Mouse (Mus musculus) neural tube, embryonic 13.5 days (tissue): ENCODE measurements around the gene Ppp1r3a. TPM values are rescaled to one million over a fixed set of nuclear protein-coding genes. Genes with fewer than 3 reads are reported as not detected.
"Not testable (repeated sequence)": the region's sequence is repeated elsewhere in the genome, so short reads cannot be mapped to it uniquely, and the experiment has no call there.

ENCODE experiments used
- ATAC-seq: fragments of 200-750 bp; cut with Nextera tagmentation; 2 replicates; pipeline ENCODE4 v1.8.0; 2017; ENCODE audit warnings: low read depth, mild to moderate bottlenecking, moderate TSS enrichment, moderate library complexity
- H3K27ac ChIP-seq: fragments of 300-500 bp; sonication (generic); replicated peaks from 2 replicates; pipeline ENCODE4 v1.5.1; 2015; ENCODE audit warnings: moderate library complexity, mild to moderate bottlenecking, inconsistent platforms
- H3K27me3 ChIP-seq: fragments of 300-500 bp; sonication (generic); 2 replicates; pipeline ENCODE4 v1.6.1; 2015; ENCODE audit warnings: mild to moderate bottlenecking, inconsistent platforms
- H3K36me3 ChIP-seq: fragments of 300-500 bp; sonication (generic); 2 replicates; pipeline ENCODE4 v1.6.1; 2015; ENCODE audit warnings: mild to moderate bottlenecking, inconsistent platforms
- H3K4me1 ChIP-seq: fragments of 300-500 bp; sonication (generic); replicated peaks from 2 replicates; pipeline ENCODE4 v1.6.1; 2015; ENCODE audit warnings: inconsistent platforms
- H3K4me2 ChIP-seq: fragments of 300-500 bp; sonication (generic); 2 replicates; pipeline ENCODE4 v1.6.1; 2015; ENCODE audit warnings: inconsistent platforms, mild to moderate bottlenecking, moderate library complexity
- H3K4me3 ChIP-seq: fragments of 300-500 bp; sonication (generic); 2 replicates; pipeline ENCODE4 v1.5.1; 2015; ENCODE audit warnings: mild to moderate bottlenecking, inconsistent platforms
- H3K9ac ChIP-seq: fragments of 300-500 bp; sonication (generic); 2 replicates; pipeline ENCODE4 v1.6.1; 2015; ENCODE audit warnings: moderate library complexity, mild to moderate bottlenecking, inconsistent platforms
- H3K9me3 ChIP-seq: fragments of 300-500 bp; sonication (generic); 2 replicates; pipeline ENCODE4 v1.6.1; 2016; ENCODE audit warnings: inconsistent platforms
- WGBS: fragments of 180-500 bp; shearing (Covaris S2); methylation state at CpG from one replicate; pipeline ENCODE4 v1.1.7; 2015; 5-methylcytosine and 5-hydroxymethylcytosine counted together
- polyA plus RNA-seq: library from polyadenylated mRNA; unstranded; fragments of >200 nt; fragmentation: Nextera tagmentation; extraction: Ambion mirVana; gene quantifications from 2 replicates; pipeline ENCODE4 v1.2.1, GENCODE M21; 2015

Gene Ppp1r3a
- polyA plus RNA-seq, 1 experiment from 2014 or later: not detected

- no peaks in the 10 kb centered on the region for H3K9me3 ChIP-seq
- WGBS: 93% methylated on average over 4 of the region's 4 CpGs
- no peak overlapping the region for H3K4me3 ChIP-seq
Observed at GRCm38 (mm10) chr6:14715129-14715989, 39.7 kb downstream of the Ppp1r3a start.

GRCm38 (mm10) chr6:14712146-14712545 is 42.9 kb downstream of the Ppp1r3a start:
- H3K4me1 ChIP-seq: no peaks in the 10 kb centered on the region
- no peak overlapping the region for H3K27ac ChIP-seq
- 66% methylated on average over 2 of the region's 2 CpGs for WGBS
- no peak overlapping the region for H3K4me2 ChIP-seq
- H3K9ac ChIP-seq: no peak overlapping the region
- no peaks in the 10 kb centered on the region for H3K9me3 ChIP-seq
- no peaks in the 10 kb centered on the region for H3K27me3 ChIP-seq
- H3K4me3 ChIP-seq: no peak overlapping the region
- H3K36me3 ChIP-seq: no peaks in the 10 kb centered on the region
- ATAC-seq: no peak

More at GRCm38 (mm10) chr6:14715129-14715989, 39.7 kb downstream of the Ppp1r3a start:
- no peak overlapping the region for H3K27ac ChIP-seq
- ATAC-seq: no peak
- no peak overlapping the region for H3K9ac ChIP-seq
- no peaks in the 10 kb centered on the region for H3K36me3 ChIP-seq
- no peaks in the 10 kb centered on the region for H3K4me1 ChIP-seq
- no peaks in the 10 kb centered on the region for H3K27me3 ChIP-seq
- H3K4me2 ChIP-seq: no peak overlapping the region

- Histone ChIP-seq H3K4me2 (no peak overlapping the region), H3K36me3 (no peaks in the 10 kb centered on the region), H3K27ac (no peak overlapping the region), H3K9me3 (no peaks in the 10 kb centered on the region), H3K4me3 (no peak overlapping the region), H3K27me3 (no peaks in the 10 kb centered on the region), H3K4me1 (no peaks in the 10 kb centered on the region), H3K9ac (no peak overlapping the region)
- ATAC-seq: no peak
Observed at GRCm38 (mm10) chr6:14700030-14700429, 55.0 kb downstream of the Ppp1r3a start.

GRCm38 (mm10) chr6:14679231-14679887 is 75.7 kb downstream of the Ppp1r3a start:
- not testable (repeated sequence) for H3K4me3 ChIP-seq, H3K4me2 ChIP-seq, H3K27ac ChIP-seq, H3K9me3 ChIP-seq, ATAC-seq, H3K9ac ChIP-seq, H3K36me3 ChIP-seq, H3K27me3 ChIP-seq, H3K4me1 ChIP-seq
- WGBS: 91% methylated on average over 20 of the region's 20 CpGs

GRCm38 (mm10) chr6:14668966-14669365 is 86.1 kb downstream of the Ppp1r3a start:
- H3K4me3 ChIP-seq, H3K4me2 ChIP-seq, H3K9ac ChIP-seq, H3K36me3 ChIP-seq, H3K9me3 ChIP-seq, H3K27me3 ChIP-seq, ATAC-seq, H3K27ac ChIP-seq, H3K4me1 ChIP-seq: not testable (repeated sequence)
- 83% methylated on average over 2 of the region's 2 CpGs for WGBS

- not testable (repeated sequence) for H3K9me3 ChIP-seq, H3K36me3 ChIP-seq, H3K27ac ChIP-seq, ATAC-seq, H3K9ac ChIP-seq, H3K4me3 ChIP-seq, H3K4me1 ChIP-seq, H3K27me3 ChIP-seq, H3K4me2 ChIP-seq
- 92% methylated on average over 2 of the region's 2 CpGs for WGBS
Observed at GRCm38 (mm10) chr6:14667651-14668050, 87.4 kb downstream of the Ppp1r3a start.

Other genes starting within 250 kb of the Ppp1r3a start
- 19.5 and 21.6 TPM in 2 replicates for gene Foxp2, start 146.1 kb upstream of the Ppp1r3a start, polyA plus RNA-seq